Mouse (Mus musculus) forebrain, embryonic 16.5 days (tissue): ENCODE measurements at regions not wholly inside any gene's neighbourhood (a gene's known extent, or its start where the extent isn't known, plus 50 kb on each side); places are given as distances from the start of the nearest gene placed in this dataset.
"Not testable (repeated sequence)": the region's sequence is repeated elsewhere in the genome, so short reads cannot be mapped to it uniquely, and the experiment has no call there.

Experiments
- ATAC-seq: fragments of 200-750 bp; cut with Nextera tagmentation; 2 replicates; pipeline ENCODE4 v1.8.0; 2017; ENCODE audit warnings: mild to moderate bottlenecking, moderate library complexity
- H3K27ac ChIP-seq: fragments of 300-500 bp; sonication (generic); 2 replicates; pipeline ENCODE4 v1.5.1; 2014; ENCODE audit warnings: low read length, control low read depth
- H3K27me3 ChIP-seq: fragments of 300-500 bp; sonication (generic); replicated peaks from 2 replicates; pipeline ENCODE4 v1.6.1; 2014; ENCODE audit warnings: low read length; ENCODE audit not compliant: control insufficient read depth, insufficient read depth
- H3K36me3 ChIP-seq: fragments of 300-500 bp; sonication (generic); 2 replicates; pipeline ENCODE4 v1.6.1; 2014; ENCODE audit not compliant: control insufficient read depth, insufficient read depth
- H3K4me1 ChIP-seq: fragments of 300-500 bp; sonication (generic); replicated peaks from 2 replicates; pipeline ENCODE4 v1.6.1; 2014; ENCODE audit warnings: low read length; ENCODE audit not compliant: control insufficient read depth, insufficient read depth
- H3K4me2 ChIP-seq: fragments of 300-500 bp; sonication (generic); 2 replicates; pipeline ENCODE4 v1.6.1; 2014; ENCODE audit warnings: mild to moderate bottlenecking, low read length, control low read depth
- H3K4me3 ChIP-seq: fragments of 300-500 bp; sonication (generic); replicated peaks from 2 replicates; pipeline ENCODE4 v1.5.1; 2014; ENCODE audit warnings: mild to moderate bottlenecking, low read length, control low read depth
- H3K9ac ChIP-seq: fragments of 300-500 bp; sonication (generic); replicated peaks from 2 replicates; pipeline ENCODE4 v1.6.1; 2014; ENCODE audit warnings: low read depth, low read length, control low read depth
- H3K9me3 ChIP-seq: fragments of 300-500 bp; sonication (generic); 2 replicates; pipeline ENCODE4 v1.6.1; 2016; ENCODE audit warnings: low read length; ENCODE audit not compliant: control insufficient read depth
- WGBS: fragments of 180-500 bp; shearing (Covaris S2); extraction: QIAGEN DNeasy Blood & Tissue Kit; methylation state at CpG from one replicate; pipeline ENCODE4 v1.1.7; 2014; 5-methylcytosine and 5-hydroxymethylcytosine counted together

DNA sequence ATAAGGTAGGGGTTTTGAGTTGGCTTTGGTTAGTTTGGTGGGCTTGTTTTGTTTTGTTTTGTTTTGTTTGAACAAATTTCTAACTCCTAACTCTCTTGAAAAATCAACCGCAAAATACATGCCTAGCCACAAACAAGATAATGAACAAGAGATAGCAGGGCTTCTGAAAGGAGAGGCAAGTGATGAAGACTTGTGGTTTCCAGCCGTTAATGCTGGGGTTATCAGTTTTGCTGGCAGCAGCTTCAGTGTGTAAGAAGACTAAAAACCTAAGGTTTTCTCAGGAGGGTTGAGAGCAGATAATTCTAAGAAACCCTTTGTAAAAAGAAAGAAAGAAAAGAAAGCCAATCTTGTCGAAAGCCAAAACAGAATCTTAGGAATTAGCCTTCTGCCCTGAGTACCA lies 115.6 kb downstream of the Dad1 start:
- H3K4me3 ChIP-seq: no peak overlapping the region
- H3K27me3 ChIP-seq: no peaks in the 10 kb centered on the region
- no peak for ATAC-seq
- no peaks in the 10 kb centered on the region for H3K36me3 ChIP-seq
- no peak overlapping the region for H3K27ac ChIP-seq
- H3K4me1 ChIP-seq: no peaks in the 10 kb centered on the region
- H3K9ac ChIP-seq: no peak overlapping the region
- WGBS: 97% methylated on average over 3 of the region's 3 CpGs
- no peaks in the 10 kb centered on the region for H3K9me3 ChIP-seq
- no peak overlapping the region for H3K4me2 ChIP-seq

DNA sequence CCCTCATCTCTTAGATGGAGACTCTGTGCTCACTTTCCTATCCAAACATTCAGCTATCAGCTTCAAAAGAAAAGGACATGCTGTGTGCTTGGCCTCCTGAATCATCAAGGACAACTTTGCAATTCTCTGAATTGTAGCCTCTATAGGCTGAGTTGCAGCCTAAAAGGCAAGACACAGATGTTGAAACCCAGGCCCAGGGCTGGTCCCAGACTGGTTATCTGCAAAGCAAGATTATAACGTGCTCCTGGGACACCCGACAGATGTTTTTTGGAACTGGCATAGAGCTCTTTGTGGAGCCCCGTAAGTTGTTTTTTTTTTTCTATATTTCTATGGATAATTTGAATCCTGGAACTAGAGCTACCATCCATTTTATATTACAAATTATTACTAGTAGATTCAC lies 117.4 kb downstream of the Dad1 start:
- H3K9me3 ChIP-seq: no peaks in the 10 kb centered on the region
- H3K27me3 ChIP-seq: no peaks in the 10 kb centered on the region
- H3K4me3 ChIP-seq: no peak overlapping the region
- H3K4me1 ChIP-seq: no peaks in the 10 kb centered on the region
- no peak overlapping the region for H3K4me2 ChIP-seq
- 95% methylated on average over 3 of the region's 3 CpGs for WGBS
- no peak overlapping the region for H3K27ac ChIP-seq
- H3K9ac ChIP-seq: no peak overlapping the region
- no peaks in the 10 kb centered on the region for H3K36me3 ChIP-seq
- ATAC-seq: no peak

DNA sequence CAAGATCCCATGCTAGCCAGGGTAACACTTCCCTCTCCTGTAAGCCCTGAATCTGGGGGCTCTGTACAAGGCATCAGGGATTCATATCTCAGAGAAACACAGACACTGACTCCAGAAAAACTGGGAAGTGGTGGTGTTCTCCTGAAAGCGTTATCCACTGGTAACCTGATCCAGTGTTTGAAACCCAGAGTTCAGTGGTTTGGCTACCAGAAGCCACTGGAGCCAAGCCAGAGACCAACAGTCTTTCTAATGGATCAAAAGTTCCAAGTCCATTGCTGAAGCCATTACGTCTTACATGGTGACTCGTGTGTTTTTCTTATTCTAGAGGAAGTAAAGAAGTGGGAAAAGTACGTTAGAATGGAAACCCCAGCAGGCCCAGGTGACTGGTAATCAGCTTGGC lies 125.6 kb downstream of the Dad1 start:
- no peak overlapping the region for H3K27ac ChIP-seq
- no peak overlapping the region for H3K4me2 ChIP-seq
- H3K27me3 ChIP-seq: no peaks in the 10 kb centered on the region
- no peak overlapping the region for H3K4me3 ChIP-seq
- H3K36me3 ChIP-seq: no peaks in the 10 kb centered on the region
- ATAC-seq: no peak
- H3K9me3 ChIP-seq: no peaks in the 10 kb centered on the region
- 78% methylated on average over 4 of the region's 4 CpGs for WGBS
- no peaks in the 10 kb centered on the region for H3K4me1 ChIP-seq
- no peak overlapping the region for H3K9ac ChIP-seq

DNA sequence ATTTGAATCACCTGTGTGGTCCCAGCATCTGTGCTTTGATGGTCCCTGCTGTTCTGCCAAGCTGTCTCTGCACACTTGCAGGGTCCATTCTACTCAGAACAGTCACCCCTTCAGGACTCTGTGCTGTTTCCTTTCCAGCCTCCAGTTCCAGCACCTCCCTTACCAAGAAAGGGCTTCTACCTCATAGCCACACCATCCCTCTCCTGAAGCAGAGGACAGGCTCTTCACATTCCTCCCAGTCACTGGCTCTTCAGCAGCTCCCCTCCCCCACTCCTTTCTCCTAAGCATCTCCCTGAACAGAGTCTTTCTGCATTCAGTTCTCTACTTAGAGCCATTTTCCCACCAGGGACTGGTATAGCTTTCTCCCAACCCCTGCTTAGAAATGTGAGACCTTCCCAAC lies 128.4 kb downstream of the Dad1 start:
- no peak overlapping the region for H3K4me3 ChIP-seq
- H3K27me3 ChIP-seq: no peaks in the 10 kb centered on the region
- no peak overlapping the region for H3K9ac ChIP-seq
- ATAC-seq: no peak
- no peak overlapping the region for H3K4me2 ChIP-seq
- no peaks in the 10 kb centered on the region for H3K36me3 ChIP-seq
- H3K27ac ChIP-seq: no peak overlapping the region
- H3K9me3 ChIP-seq: no peaks in the 10 kb centered on the region
- no peaks in the 10 kb centered on the region for H3K4me1 ChIP-seq

DNA sequence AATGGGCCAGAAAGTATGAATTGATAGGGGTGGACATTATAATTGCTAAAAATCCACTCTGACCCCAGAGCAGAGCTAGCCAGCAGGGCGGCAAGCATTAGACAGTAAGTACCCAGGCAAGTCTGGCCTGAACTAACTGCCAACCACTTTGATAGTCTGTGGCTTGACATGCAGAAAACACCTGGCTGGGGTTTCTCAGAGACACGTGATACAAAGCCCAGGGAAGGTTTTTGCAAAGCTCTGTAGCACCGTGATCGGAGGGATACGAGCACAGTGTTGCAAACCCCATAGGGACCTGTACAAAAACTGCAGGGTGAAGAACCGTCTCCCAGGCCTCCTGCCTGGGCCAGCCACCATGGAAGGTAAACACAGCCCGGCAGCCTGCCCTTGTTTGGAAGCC lies 131.9 kb downstream of the Dad1 start:
- H3K9ac ChIP-seq: no peak overlapping the region
- H3K4me3 ChIP-seq: no peak overlapping the region
- H3K27ac ChIP-seq: no peak overlapping the region
- H3K4me1 ChIP-seq: no peaks in the 10 kb centered on the region
- ATAC-seq: no peak
- no peak overlapping the region for H3K4me2 ChIP-seq
- H3K36me3 ChIP-seq: no peaks in the 10 kb centered on the region
- 85% methylated on average over 7 of the region's 7 CpGs for WGBS
- H3K9me3 ChIP-seq: no peaks in the 10 kb centered on the region
- H3K27me3 ChIP-seq: no peaks in the 10 kb centered on the region

DNA sequence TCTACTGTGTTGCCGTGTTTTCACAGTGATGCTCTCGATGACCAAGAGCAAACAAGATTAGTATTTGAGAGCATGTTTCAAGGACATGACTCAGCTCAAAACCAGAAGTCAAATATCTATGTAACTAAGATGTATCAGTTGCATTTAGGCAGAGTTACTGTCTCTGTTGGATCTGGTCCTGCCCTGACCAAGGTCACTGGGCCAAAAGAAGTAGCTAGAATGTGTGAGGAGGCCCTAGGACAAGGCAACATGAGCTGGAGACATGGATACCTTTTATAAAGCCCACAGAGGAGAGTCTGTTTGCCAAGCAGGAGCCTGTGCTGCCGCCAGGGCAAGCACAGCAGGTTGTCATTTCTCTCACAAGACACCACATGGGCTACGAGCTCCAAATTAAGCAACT lies 132.6 kb downstream of the Dad1 start:
- Histone ChIP-seq H3K9ac (no peak overlapping the region), H3K4me2 (no peak overlapping the region), H3K9me3 (no peaks in the 10 kb centered on the region), H3K4me1 (no peaks in the 10 kb centered on the region), H3K27me3 (no peaks in the 10 kb centered on the region), H3K36me3 (no peaks in the 10 kb centered on the region), H3K4me3 (no peak overlapping the region), H3K27ac (no peak overlapping the region)
- no peak for ATAC-seq
- 77% methylated on average over 4 of the region's 4 CpGs for WGBS

DNA sequence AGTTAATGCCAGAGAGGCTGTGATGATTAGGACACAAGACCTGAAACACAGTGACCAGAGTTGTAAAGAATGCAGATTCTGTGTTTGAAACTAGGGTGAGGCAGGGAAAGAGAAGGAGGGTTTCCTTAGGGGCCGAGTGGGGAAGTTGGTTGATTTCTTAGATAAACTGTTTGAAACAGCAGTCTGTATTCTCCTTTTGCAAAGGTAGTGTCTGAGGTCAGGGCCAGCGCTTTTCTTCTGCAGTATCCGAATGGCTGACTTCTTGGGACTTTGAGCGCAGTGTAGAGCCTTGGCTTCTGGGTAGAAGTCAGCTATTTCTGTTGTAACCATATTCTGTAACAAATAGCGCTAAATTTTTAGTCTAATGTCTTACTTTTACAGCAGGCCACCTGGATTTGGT lies 133.7 kb downstream of the Dad1 start:
- H3K9me3 ChIP-seq: no peaks in the 10 kb centered on the region
- no peak for ATAC-seq

DNA sequence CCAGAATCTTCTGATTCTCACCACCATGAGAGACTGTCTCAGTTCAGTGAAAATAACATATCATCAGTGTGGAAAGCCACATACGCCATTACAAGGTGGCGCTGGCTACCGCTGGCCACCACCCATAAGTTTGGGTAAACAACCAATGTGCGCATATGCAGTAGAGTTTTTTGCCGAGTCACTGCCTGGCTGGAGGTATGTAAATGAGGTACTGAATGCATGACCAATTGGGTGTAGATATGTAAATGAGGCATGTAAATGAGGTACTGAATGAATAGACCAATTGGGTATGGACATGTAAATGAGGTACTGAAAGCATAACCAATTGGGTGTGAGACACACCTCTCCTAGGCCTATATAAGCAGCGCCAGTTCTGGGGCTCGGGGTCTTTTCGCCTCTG lies 136.3 kb downstream of the Dad1 start:
- not testable (repeated sequence) for H3K27me3 ChIP-seq, H3K4me1 ChIP-seq, H3K4me2 ChIP-seq, H3K9ac ChIP-seq, ATAC-seq, H3K27ac ChIP-seq, H3K4me3 ChIP-seq, H3K9me3 ChIP-seq, H3K36me3 ChIP-seq
- 90% methylated on average over 8 of the region's 8 CpGs for WGBS

More for the DNA sequence above, 133.7 kb downstream of the Dad1 start:
- Histone ChIP-seq H3K36me3 (no peaks in the 10 kb centered on the region), H3K4me2 (no peak overlapping the region), H3K4me1 (no peaks in the 10 kb centered on the region), H3K27me3 (no peaks in the 10 kb centered on the region), H3K9ac (no peak overlapping the region), H3K27ac (no peak overlapping the region), H3K4me3 (no peak overlapping the region)
- WGBS: 95% methylated on average over 5 of the region's 5 CpGs

DNA sequence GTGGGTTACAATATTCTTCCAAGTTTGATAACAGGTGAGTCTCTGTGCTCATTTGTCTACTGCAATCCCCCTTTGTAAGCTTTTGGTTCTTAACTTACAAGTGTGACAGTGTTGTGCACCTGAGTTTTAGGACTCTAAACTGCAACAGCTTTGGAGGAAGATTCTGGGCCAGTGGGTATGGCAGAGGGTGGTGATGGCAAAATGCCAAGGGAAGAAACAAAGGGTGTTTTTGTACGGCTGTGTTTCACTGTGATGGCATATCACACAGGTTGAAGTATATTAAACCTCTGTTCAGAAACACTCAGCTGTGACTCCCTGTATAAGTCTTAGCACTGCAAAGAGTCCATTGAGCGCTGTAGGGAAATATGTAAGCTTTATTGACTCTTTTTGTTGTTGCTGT lies 140.7 kb downstream of the Dad1 start:
- ATAC-seq: peak; percentile 23; the same call in 1 of the 2 replicates
- H3K27me3 ChIP-seq: no peaks in the 10 kb centered on the region
- no peak overlapping the region for H3K4me2 ChIP-seq
- no peak overlapping the region for H3K4me3 ChIP-seq
- H3K9me3 ChIP-seq: no peaks in the 10 kb centered on the region
- H3K27ac ChIP-seq: no peak overlapping the region
- H3K4me1 ChIP-seq: peaks cover 15% of the 10 kb centered on the region
- 49% methylated on average over 2 of the region's 2 CpGs for WGBS
- no peaks in the 10 kb centered on the region for H3K36me3 ChIP-seq
- H3K9ac ChIP-seq: no peak overlapping the region

DNA sequence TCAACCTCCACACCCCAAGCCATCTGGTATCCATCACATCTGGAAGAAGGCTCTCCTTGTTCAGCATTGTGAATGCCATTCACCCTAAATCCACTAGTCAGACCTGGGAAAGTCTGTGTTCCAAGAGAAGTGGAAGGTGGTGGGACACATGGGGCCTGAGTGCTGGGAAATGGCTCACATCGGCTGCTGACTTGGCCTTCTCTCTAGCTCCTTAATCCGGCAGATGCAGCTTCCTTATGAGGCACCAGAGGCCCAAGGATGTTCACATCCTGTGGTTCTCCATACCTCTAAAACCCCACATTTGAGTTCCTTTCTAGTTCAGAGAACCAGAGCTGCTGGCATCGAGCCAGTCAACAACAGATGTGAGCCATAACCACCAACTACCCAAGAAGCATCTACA lies 142.9 kb downstream of the Dad1 start:
- no peak overlapping the region for H3K27ac ChIP-seq
- H3K9me3 ChIP-seq: no peaks in the 10 kb centered on the region
- no peak overlapping the region for H3K9ac ChIP-seq
- no peaks in the 10 kb centered on the region for H3K36me3 ChIP-seq
- no peak overlapping the region for H3K4me3 ChIP-seq
- no peak for ATAC-seq
- no peaks in the 10 kb centered on the region for H3K27me3 ChIP-seq
- no peak overlapping the region for H3K4me2 ChIP-seq
- peaks cover 18% of the 10 kb centered on the region for H3K4me1 ChIP-seq
- 83% methylated on average over 3 of the region's 3 CpGs for WGBS
